Mouse (Mus musculus): ENCODE data around the gene Colq.

The Colq gene

GRCm38 (mm10) chr14:31574903-31575665 is 16.1 kb downstream of the Colq start:
- in situ Hi-C loops (cut with MboI, MseI) = no loop called here

- in situ Hi-C loops (cut with MboI, MseI) = no loop called here
Observed at GRCm38 (mm10) chr14:31572561-31573175, 18.5 kb downstream of the Colq start.

- in situ Hi-C loops (cut with MboI, MseI) = no loop called here
Observed at GRCm38 (mm10) chr14:31571419-31571818, 19.7 kb downstream of the Colq start.

GRCm38 (mm10) chr14:31570131-31570951 is 20.8 kb downstream of the Colq start:
- in situ Hi-C loops (cut with MboI, MseI) = no loop called here

- in situ Hi-C loops (cut with MboI, MseI) = no loop called here
Observed at GRCm38 (mm10) chr14:31569151-31569631, 22.0 kb downstream of the Colq start.

- in situ Hi-C loops (cut with MboI, MseI) = no loop called here
Observed at GRCm38 (mm10) chr14:31565478-31566212, 25.5 kb downstream of the Colq start.

GRCm38 (mm10) chr14:31564452-31565179 is 26.5 kb downstream of the Colq start:
- in situ Hi-C loops (cut with MboI, MseI) = no loop called here

- in situ Hi-C loops (cut with MboI, MseI) = no loop called here
Observed at GRCm38 (mm10) chr14:31560886-31561285, 30.3 kb downstream of the Colq start.

- in situ Hi-C loops (cut with MboI, MseI) = no loop called here
Observed at GRCm38 (mm10) chr14:31559216-31559615, 31.9 kb downstream of the Colq start.

GRCm38 (mm10) chr14:31557784-31558183 is 33.4 kb downstream of the Colq start:
- in situ Hi-C loops (cut with MboI, MseI) = no loop called here

- in situ Hi-C loops (cut with MboI, MseI) = no loop called here
Observed at GRCm38 (mm10) chr14:31557273-31557672, 33.9 kb downstream of the Colq start.

- in situ Hi-C loops (cut with MboI, MseI) = no loop called here
Observed at GRCm38 (mm10) chr14:31556526-31557260, 34.5 kb downstream of the Colq start.

GRCm38 (mm10) chr14:31555963-31556434 is 35.1 kb downstream of the Colq start:
- in situ Hi-C loops (cut with MboI, MseI) = no loop called here

GRCm38 (mm10) chr14:31555021-31555420 is 36.1 kb downstream of the Colq start:
- in situ Hi-C loops (cut with MboI, MseI) = no loop called here

GRCm38 (mm10) chr14:31543885-31544442 is 47.2 kb downstream of the Colq start:
- in situ Hi-C loops (cut with MboI, MseI) = no loop called here

- in situ Hi-C loops (cut with MboI, MseI) = no loop called here
Observed at GRCm38 (mm10) chr14:31537298-31537697, 53.8 kb downstream of the Colq start.

GRCm38 (mm10) chr14:31532656-31533055 is 58.5 kb downstream of the Colq start:
- in situ Hi-C loops (cut with MboI, MseI) = no loop called here

GRCm38 (mm10) chr14:31531506-31532148 is 59.5 kb downstream of the Colq start:
- in situ Hi-C loops (cut with MboI, MseI) = no loop called here

GRCm38 (mm10) chr14:31530847-31531246 is 60.3 kb downstream of the Colq start:
- in situ Hi-C loops (cut with MboI, MseI) = no loop called here

Measured in T-helper 1 cell (primary cell).